Mouse (Mus musculus) heart, adult 2 months (tissue): ENCODE measurements around the gene Eif3a.

Source experiments
- CTCF ChIP-seq: fragments of 200-600 bp; IDR thresholded peaks from 2 replicates; pipeline ENCODE4 v1.8.1; 2022; ENCODE audit warnings: antibody characterized with exemption, mild to moderate bottlenecking, moderate library complexity
- EP300 ChIP-seq: fragments of 200-500 bp; IDR thresholded peaks from 2 replicates; pipeline ENCODE4 v1.6.1; 2011; ENCODE audit warnings: low read depth, low read length, control low read depth; ENCODE audit not compliant: insufficient read depth
- POLR2A ChIP-seq: fragments of 200-500 bp; IDR thresholded peaks from 2 replicates; pipeline ENCODE4 v1.6.1; 2011; ENCODE audit warnings: mild to moderate bottlenecking, low read depth, low read length, control low read depth; ENCODE audit not compliant: insufficient read depth

DNA sequence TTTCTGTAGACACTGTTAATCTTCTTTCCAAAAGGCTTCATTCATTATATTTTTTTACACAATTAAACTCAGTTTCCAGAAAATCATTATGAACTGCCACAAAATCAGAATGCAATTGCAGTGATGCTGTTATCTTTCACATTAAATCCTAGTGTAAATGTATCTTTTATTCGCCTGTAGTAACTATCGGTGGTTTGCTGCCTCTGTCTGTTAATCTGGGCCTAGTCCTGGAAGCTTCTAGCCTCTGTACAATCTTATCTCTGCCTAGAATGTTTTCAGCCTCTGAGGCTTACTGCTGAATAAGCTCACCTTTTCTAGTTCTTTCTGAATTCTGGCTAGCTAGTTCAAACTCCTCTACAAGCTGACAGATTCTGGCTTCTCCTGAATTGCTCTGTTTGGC is 19.5 kb upstream of the Eif3a start:
- TF ChIP-seq POLR2A = no peak
- TF ChIP-seq CTCF = no peak
- TF ChIP-seq EP300 = no peak
